In genomic region chr15:99096831-99097500, GRCm38 (mm10) we compare ENCODE assay signal across 8 mouse cellular contexts. TPM values are rescaled to one million over a fixed set of nuclear protein-coding genes. Genes with fewer than 3 reads are reported as not detected.
DNase-seq lines count a peak whose midpoint lies in the region; ATAC-seq and TF ChIP-seq lines count a peak whose summit lies in the region.

No protein-coding gene starts in this region.

- ATAC-seq in forebrain, embryonic 16.5 days, result no peak
- no peak for ATAC-seq in neural tube, embryonic 11.5 days (ENCODE audit: insufficient read depth, low FRiP score, low TSS enrichment)

- peak overlapping the region; percentile 57 for H3K4me3 ChIP-seq in E14TG2a.4 (replicated peaks; ENCODE audit: low read length)
- H3K4me3 ChIP-seq in forebrain, embryonic 16.5 days (replicated peaks; ENCODE audit: low read length), result peak overlapping the region; percentile 34
- H3K4me3 ChIP-seq in neural tube, embryonic 11.5 days (ENCODE audit: low read depth, low read length), result peak overlapping the region; percentile 32

- peaks cover 83% of the 10 kb centered on the region for H3K4me1 ChIP-seq in E14TG2a.4 (replicated peaks; ENCODE audit: low read depth, low read length)
- peaks cover 49% of the 10 kb centered on the region for H3K4me1 ChIP-seq in forebrain, embryonic 16.5 days (replicated peaks; ENCODE audit: control insufficient read depth, insufficient read depth, low read length)
- H3K4me1 ChIP-seq in neural tube, embryonic 11.5 days (ENCODE audit: control insufficient read depth, insufficient read depth, low read length), result peaks cover 38% of the 10 kb centered on the region

- H3K9ac ChIP-seq in forebrain, embryonic 16.5 days (replicated peaks; ENCODE audit: low read depth, low read length), result peak overlapping the region; percentile 14; the same call in 1 of the 2 replicates
- peak overlapping the region; percentile 24 for H3K9ac ChIP-seq in neural tube, embryonic 11.5 days (ENCODE audit: low read length)

- WGBS in forebrain, embryonic 16.5 days, result under 1% methylated on average over 49 of the region's 58 CpGs
- 0% methylated on average over 48 of the region's 58 CpGs for WGBS in neural tube, embryonic 11.5 days

- DNase-seq in embryo, embryonic 10 days (ENCODE audit: low spot score), result peak; percentile 57
- no peak for DNase-seq in embryo, embryonic 9.5 days (ENCODE audit: extremely low spot score)
- DNase-seq in kidney, postnatal 25 days, result peak; percentile 70 to 85
- peak; percentile 65 for DNase-seq in neural tube, embryonic 11.5 days (ENCODE audit: low spot score)
- no peak for DNase-seq in frontal cortex, postnatal 25 days (ENCODE audit: low spot score in 2 of 2)
- no peak for DNase-seq in spleen, postnatal 14 days (ENCODE audit: low spot score in 2 of 2)

- peaks cover 72% of the 10 kb centered on the region for H3K27me3 ChIP-seq in E14TG2a.4 (ENCODE audit: insufficient read depth, low read length)
- peaks cover 23% of the 10 kb centered on the region for H3K27me3 ChIP-seq in forebrain, embryonic 16.5 days (replicated peaks; ENCODE audit: control insufficient read depth, insufficient read depth, low read length)
- H3K27me3 ChIP-seq in neural tube, embryonic 11.5 days (ENCODE audit: control insufficient read depth, insufficient read depth, low read length), result peaks cover 62% of the 10 kb centered on the region

- H3K4me2 ChIP-seq in forebrain, embryonic 16.5 days (ENCODE audit: low read length), result peak overlapping the region; percentile 56
- peak overlapping the region; percentile 43 for H3K4me2 ChIP-seq in neural tube, embryonic 11.5 days (ENCODE audit: low read depth)

- H3K9me3 ChIP-seq in E14TG2a.4 (ENCODE audit: low read length), result no peaks in the 10 kb centered on the region
- no peaks in the 10 kb centered on the region for H3K9me3 ChIP-seq in forebrain, embryonic 16.5 days (ENCODE audit: control insufficient read depth, low read length)
- H3K9me3 ChIP-seq in neural tube, embryonic 11.5 days (ENCODE audit: control insufficient read depth, low read length), result no peaks in the 10 kb centered on the region

- H3K36me3 ChIP-seq in E14TG2a.4 (ENCODE audit: insufficient read depth, low read length), result 0 out of 2 replicates have a peak, but pooled peaks cover 4% of the 10 kb centered on the region
- H3K36me3 ChIP-seq in forebrain, embryonic 16.5 days (ENCODE audit: control insufficient read depth, insufficient read depth), result no peaks in the 10 kb centered on the region
- no peaks in the 10 kb centered on the region for H3K36me3 ChIP-seq in neural tube, embryonic 11.5 days (ENCODE audit: control insufficient read depth, insufficient read depth, low read length)

- H3K27ac ChIP-seq in forebrain, embryonic 16.5 days (ENCODE audit: low read length), result no peak overlapping the region
- no peak overlapping the region; the same call in 1 of the 2 replicates for H3K27ac ChIP-seq in neural tube, embryonic 11.5 days (ENCODE audit: low read depth, low read length)

- no peak for TF ChIP-seq CTCF in E14TG2a.4 (conservative IDR thresholded peaks at IDR 0.05; ENCODE audit: low read length)

RNA-seq across cellular contexts. Expression of gene Dnajc22, which starts 4.0 kb away (rescaled TPM):
- 0.27 and 0.51 TPM in 2 replicates for polyA plus RNA-seq in forebrain, embryonic 16.5 days (2015; fragmentation: Nextera tagmentation; extraction: Ambion mirVana)
- polyA plus RNA-seq in neural tube, embryonic 11.5 days (2014; fragmentation: Nextera tagmentation; extraction: Ambion mirVana), result 0.19 and 0.41 TPM in 2 replicates

RNA-seq across cellular contexts. Expression of gene C1ql4, which starts 9.3 kb away (rescaled TPM):
- polyA plus RNA-seq in forebrain, embryonic 16.5 days (2015; fragmentation: Nextera tagmentation; extraction: Ambion mirVana), result 0.71 TPM in 1 of 2 replicates, not detected in the other
- 3.0 and 3.2 TPM in 2 replicates for polyA plus RNA-seq in neural tube, embryonic 11.5 days (2014; fragmentation: Nextera tagmentation; extraction: Ambion mirVana)

RNA-seq across cellular contexts. Expression of gene Troap, which starts 22.6 kb away (rescaled TPM):
- polyA plus RNA-seq in forebrain, embryonic 16.5 days (2015; fragmentation: Nextera tagmentation; extraction: Ambion mirVana), result 15.9 and 17.3 TPM in 2 replicates
- 23.3 and 25.9 TPM in 2 replicates for polyA plus RNA-seq in neural tube, embryonic 11.5 days (2014; fragmentation: Nextera tagmentation; extraction: Ambion mirVana)

RNA-seq across cellular contexts. Expression of gene Spats2, which starts 28.8 kb away (rescaled TPM):
- polyA plus RNA-seq in forebrain, embryonic 16.5 days (2015; fragmentation: Nextera tagmentation; extraction: Ambion mirVana), result 39.5 and 44.6 TPM in 2 replicates
- polyA plus RNA-seq in neural tube, embryonic 11.5 days (2014; fragmentation: Nextera tagmentation; extraction: Ambion mirVana), result 63.3 and 63.7 TPM in 2 replicates

RNA-seq across cellular contexts. Expression of gene Prph, which starts 42.0 kb away (rescaled TPM):
- 1.3 and 2.2 TPM in 2 replicates for polyA plus RNA-seq in forebrain, embryonic 16.5 days (2015; fragmentation: Nextera tagmentation; extraction: Ambion mirVana)
- 38.7 and 54.0 TPM in 2 replicates for polyA plus RNA-seq in neural tube, embryonic 11.5 days (2014; fragmentation: Nextera tagmentation; extraction: Ambion mirVana)

Comparison
In these comparisons a context has a peak if more than half of its experiments do, and no peak if none do; other contexts are left out.
1. DNase-seq: peak in embryo, embryonic 10 days (single experiment), kidney, postnatal 25 days (2 of 2) and neural tube, embryonic 11.5 days (single experiment); none in embryo, embryonic 9.5 days (single experiment), frontal cortex, postnatal 25 days (0 of 2) and spleen, postnatal 14 days (0 of 2).
2. Peak in every context shown above with its lines, with median percentiles within 50 percentile points of each other: H3K4me3 ChIP-seq.